Mouse (Mus musculus): ENCODE data around the gene Nmu. TPM values are rescaled to one million over a fixed set of nuclear protein-coding genes. Genes with fewer than 3 reads are reported as not detected.

The Nmu gene
- polyA plus RNA-seq, 1 experiment from 2014 or later = 0.16 TPM

DNA sequence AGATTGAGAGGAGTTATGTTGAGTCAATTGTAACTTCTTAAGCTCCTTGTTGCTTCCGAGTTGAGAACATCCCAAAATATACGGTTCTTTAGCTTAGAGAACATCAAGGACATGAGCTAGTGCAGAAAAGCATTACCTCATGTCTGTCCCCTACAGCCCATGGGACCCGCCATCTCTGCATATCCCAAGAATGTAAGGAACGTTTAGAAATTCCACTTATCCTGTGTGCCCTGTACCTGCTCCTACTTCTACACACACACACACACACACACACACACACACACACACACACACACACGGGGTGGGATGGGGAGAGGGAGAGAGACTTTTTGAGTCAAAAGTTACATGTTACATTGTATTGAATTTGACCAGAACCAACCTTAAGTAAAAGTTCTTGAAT, 12.1 kb downstream of the Nmu start:
- no peak for DNase-seq (ENCODE audit: low spot score)
- 75% methylated on average over 5 of the region's 5 CpGs for WGBS
- Histone ChIP-seq H3K36me3 (no peaks in the 10 kb centered on the region), H3K9me3 (no peaks in the 10 kb centered on the region), H3K27ac (no peak overlapping the region), H3K27me3 (ENCODE audit: insufficient read depth, poor library complexity, severe bottlenecking) (no peaks in the 10 kb centered on the region), H3K4me3 (no peak overlapping the region), H3K4me1 (no peaks in the 10 kb centered on the region)

DNA sequence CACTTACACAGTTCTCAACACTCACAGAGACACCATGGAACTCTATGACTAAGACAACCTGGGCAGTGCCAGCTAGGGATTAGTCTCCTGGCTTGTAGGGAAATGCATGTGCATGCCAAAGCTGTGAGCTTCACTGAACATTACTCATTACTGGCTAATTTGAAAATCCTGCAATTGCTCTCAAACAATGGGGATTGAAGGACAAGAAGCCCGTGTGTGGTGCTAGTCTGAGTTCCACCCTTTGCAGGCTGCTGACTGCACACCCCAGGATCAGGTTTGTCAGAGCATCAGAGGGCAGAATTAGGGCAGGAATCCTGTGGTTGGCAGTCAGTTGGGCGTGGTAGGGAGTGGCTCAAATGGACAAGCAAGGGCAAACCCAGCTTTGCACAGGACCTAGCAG, 17.5 kb downstream of the Nmu start:
- 69% methylated on average over 2 of the region's 2 CpGs for WGBS
- Histone ChIP-seq H3K27me3 (ENCODE audit: insufficient read depth, poor library complexity, severe bottlenecking) (no peaks in the 10 kb centered on the region), H3K4me3 (no peak overlapping the region), H3K9me3 (no peaks in the 10 kb centered on the region), H3K36me3 (no peaks in the 10 kb centered on the region), H3K27ac (no peak overlapping the region), H3K4me1 (no peaks in the 10 kb centered on the region)
- DNase-seq (ENCODE audit: low spot score) = no peak

DNA sequence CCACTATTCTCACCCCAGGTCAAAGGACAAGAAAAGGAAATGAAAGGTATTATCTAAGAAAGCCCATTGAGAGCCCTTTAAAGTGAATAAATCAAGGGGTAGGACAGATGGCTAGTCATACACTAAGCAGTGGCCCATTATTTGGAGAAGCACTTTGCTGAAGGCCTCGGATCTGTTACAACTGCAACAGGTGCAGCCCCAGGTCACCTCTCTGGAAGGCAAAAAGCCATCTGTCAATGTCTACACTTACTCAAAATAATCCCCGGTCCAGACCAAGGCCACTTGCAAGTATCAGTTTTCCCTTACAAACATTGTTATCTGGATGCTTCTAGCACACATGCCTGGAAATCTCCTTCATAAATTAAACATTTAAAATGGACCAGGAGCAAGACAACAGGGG, 22.7 kb downstream of the Nmu start:
- Histone ChIP-seq H3K36me3 (no peaks in the 10 kb centered on the region), H3K4me3 (no peak overlapping the region), H3K27ac (no peak overlapping the region), H3K9me3 (no peaks in the 10 kb centered on the region), H3K27me3 (ENCODE audit: insufficient read depth, poor library complexity, severe bottlenecking) (no peaks in the 10 kb centered on the region), H3K4me1 (no peaks in the 10 kb centered on the region)
- DNase-seq (ENCODE audit: low spot score) = no peak
- 55% methylated on average over 2 of the region's 2 CpGs for WGBS

DNA sequence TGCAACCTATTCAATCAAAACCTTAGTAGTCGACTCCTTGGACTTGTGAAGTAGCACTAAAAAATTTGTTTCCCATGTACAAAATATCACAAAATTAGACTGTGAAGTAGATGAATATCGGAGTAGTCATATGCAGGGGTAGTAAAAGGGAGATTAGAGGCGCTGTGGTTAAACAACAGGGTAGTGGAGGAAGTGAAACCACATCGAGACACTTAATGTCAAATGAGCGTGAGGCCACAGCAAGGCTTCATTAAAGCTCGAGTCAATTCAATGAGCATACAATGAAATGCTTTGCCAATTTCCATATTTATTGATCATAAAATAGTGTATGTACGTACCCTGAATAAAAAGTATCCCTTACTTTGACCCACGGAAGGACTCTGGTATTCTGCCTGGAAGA, 26.5 kb downstream of the Nmu start:
- Histone ChIP-seq H3K27ac (no peak overlapping the region), H3K27me3 (ENCODE audit: insufficient read depth, poor library complexity, severe bottlenecking) (no peaks in the 10 kb centered on the region), H3K4me3 (no peak overlapping the region), H3K9me3 (no peaks in the 10 kb centered on the region), H3K36me3 (no peaks in the 10 kb centered on the region), H3K4me1 (no peaks in the 10 kb centered on the region)
- WGBS = 84% methylated on average over 8 of the region's 8 CpGs
- DNase-seq (ENCODE audit: low spot score) = no peak

DNA sequence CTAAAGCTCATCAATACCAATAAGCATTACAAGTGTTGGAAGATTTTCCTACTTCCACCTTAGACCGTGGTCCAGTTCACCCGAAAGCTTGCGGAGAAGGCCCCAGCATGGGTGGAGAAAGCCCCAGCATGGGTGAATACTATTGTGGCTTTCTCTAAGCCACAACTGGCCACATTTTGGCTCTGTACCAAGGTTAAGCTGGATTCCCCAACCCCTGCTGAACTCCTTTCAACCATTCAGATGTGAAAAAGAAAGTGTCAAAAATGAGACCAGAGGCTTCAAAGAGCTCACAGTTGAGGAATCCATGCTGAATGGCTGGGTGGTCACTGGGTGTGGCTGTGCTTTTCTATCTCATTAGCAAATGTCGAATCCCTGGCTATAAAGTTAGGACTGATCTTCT, 29.8 kb downstream of the Nmu start:
- Histone ChIP-seq H3K27ac (no peak overlapping the region), H3K9me3 (no peaks in the 10 kb centered on the region), H3K36me3 (no peaks in the 10 kb centered on the region), H3K4me1 (0 out of 2 replicates have a peak, but pooled peaks cover 3% of the 10 kb centered on the region), H3K27me3 (ENCODE audit: insufficient read depth, poor library complexity, severe bottlenecking) (no peaks in the 10 kb centered on the region), H3K4me3 (no peak overlapping the region)
- WGBS = 80% methylated on average over 4 of the region's 4 CpGs
- DNase-seq (ENCODE audit: low spot score) = no peak

DNA sequence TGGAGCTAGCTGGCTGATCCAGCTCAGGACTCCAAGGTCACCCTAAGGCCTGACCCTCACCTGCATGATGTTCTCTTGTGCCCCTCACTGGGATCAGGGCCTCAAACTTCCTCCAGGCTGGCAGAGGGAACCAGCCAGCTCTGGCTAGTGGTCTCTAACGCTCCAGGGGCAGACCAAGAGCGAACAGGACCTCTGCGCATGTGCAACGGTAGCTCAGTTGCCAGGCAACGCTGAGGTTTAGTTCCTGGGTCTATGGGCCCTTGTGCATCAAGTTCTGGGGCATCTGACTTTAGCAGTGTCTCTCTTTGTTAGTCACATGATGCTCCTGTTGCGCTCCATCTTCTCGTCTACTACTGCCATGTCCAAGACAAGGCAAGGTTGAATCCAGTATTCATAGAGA, 32.6 kb downstream of the Nmu start, which contains the start of gene Pdcl2:
Gene Pdcl2, minus strand, starts transcription at position 204 of the 400 bp plus-strand sequence.
- 85% methylated on average over 7 of the region's 7 CpGs for WGBS

DNA sequence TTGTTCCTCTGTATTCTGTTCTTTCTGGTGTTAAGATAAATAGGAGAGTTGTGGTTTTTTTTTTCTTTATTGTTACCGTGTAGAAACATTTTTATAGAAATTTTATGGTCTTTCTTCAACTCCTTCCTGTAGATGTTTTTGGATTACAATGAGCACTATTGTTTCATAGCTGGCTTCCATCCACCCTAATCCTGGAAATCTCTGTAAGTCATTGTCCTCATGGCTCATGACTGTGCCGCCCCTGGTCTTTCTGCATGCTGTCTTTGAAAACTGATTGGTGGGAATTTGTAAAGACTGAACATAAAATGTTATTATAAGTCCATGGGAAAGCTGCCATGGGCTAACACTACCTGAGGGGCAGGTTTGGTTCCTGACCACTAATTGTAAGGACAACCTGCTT, 36.3 kb downstream of the Nmu start:
- 75% methylated on average over 2 of the region's 2 CpGs for WGBS
- H3K4me3 ChIP-seq = no peak overlapping the region
- no peaks in the 10 kb centered on the region for H3K9me3 ChIP-seq
- 0 out of 2 replicates have a peak, but pooled peaks cover 3% of the 10 kb centered on the region for H3K4me1 ChIP-seq
- no peak for DNase-seq (ENCODE audit: low spot score)
- no peak overlapping the region for H3K27ac ChIP-seq
- H3K36me3 ChIP-seq = no peaks in the 10 kb centered on the region
- H3K27me3 ChIP-seq (ENCODE audit: insufficient read depth, poor library complexity, severe bottlenecking) = no peaks in the 10 kb centered on the region

More for the DNA sequence above, 32.6 kb downstream of the Nmu start, which contains the start of gene Pdcl2:
- no peak within 1 kb of the TSS; the same call in 1 of the 2 replicates for H3K27ac ChIP-seq
- H3K36me3 ChIP-seq = no peaks in the 10 kb centered on the region
- H3K4me3 ChIP-seq = no peak within 1 kb of the TSS
- no peaks in the 10 kb centered on the region for H3K9me3 ChIP-seq
- DNase-seq (ENCODE audit: low spot score) = no peak
- H3K27me3 ChIP-seq (ENCODE audit: insufficient read depth, poor library complexity, severe bottlenecking) = no peaks in the 10 kb centered on the region
- 0 out of 2 replicates have a peak, but pooled peaks cover 3% of the 10 kb centered on the region for H3K4me1 ChIP-seq

DNA sequence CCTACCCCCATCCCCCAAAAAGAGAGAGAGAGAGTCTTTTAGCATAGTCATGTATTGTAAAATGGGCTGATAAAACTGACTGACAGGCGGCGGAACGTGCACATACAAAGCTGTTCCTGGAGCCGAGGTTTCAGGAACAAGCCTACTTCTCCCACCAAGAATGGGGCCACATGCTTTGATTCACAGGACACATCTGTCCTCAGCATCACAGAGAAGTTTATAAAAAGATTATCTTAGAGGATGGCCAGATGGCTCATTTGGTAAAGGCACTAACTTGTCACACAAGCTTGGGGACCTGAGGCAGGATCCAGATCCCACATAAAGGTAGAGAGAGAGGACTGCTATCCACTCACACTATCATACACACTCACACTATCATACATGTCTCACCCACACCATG, 38.5 kb downstream of the Nmu start:
- no peak for DNase-seq (ENCODE audit: low spot score)
- H3K9me3 ChIP-seq = no peaks in the 10 kb centered on the region

DNA sequence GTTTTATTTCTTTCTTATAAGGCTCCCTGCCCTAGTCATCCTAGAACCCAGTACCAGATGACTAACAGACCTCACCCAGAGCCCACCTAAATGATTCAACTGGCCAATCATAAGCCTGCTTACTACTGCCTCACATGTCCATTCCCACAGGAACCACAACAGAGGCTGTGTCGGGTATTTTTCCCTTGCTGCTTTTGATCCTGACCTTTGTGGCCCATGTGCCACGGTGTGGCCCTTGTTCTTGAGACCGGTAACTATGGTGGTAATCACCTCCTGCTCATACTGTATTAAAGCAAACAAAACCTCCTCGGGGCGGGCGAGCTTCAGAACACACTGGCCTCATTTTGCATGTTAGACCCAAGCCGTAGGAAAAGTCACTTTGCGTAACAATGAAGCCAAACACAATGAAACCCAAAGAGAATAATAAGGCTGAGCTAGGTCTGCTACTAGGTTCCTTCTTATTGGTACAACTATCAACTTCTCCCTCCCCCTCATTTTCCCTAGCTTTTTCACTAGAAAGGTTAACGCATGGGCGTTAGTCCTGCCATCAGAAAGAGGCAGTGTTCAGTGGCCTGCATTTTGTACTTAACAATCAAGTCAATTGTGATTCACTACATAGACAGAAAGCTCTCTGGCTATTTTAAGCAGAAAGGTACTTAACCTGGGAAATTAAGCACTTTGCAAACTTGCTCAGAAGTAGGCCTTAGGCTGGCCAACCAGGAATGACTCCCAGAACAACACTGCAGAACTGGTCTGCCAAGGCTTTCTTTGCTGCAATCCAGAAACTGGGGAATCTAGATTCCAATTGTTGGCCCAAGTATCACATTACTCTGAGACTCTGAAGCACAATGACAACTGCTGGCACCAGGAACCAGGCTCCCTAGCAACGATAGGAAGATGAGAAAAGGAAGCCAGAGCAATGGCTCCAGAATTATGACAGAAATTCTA, 42.1 kb downstream of the Nmu start:
- Histone ChIP-seq H3K4me1 (no peaks in the 10 kb centered on the region), H3K4me3 (no peak overlapping the region), H3K27ac (no peak overlapping the region), H3K9me3 (no peaks in the 10 kb centered on the region), H3K27me3 (ENCODE audit: insufficient read depth, poor library complexity, severe bottlenecking) (no peaks in the 10 kb centered on the region), H3K36me3 (no peaks in the 10 kb centered on the region)
- no peak for DNase-seq (ENCODE audit: low spot score)
- 68% methylated on average over 11 of the region's 11 CpGs for WGBS

More for the DNA sequence above, 38.5 kb downstream of the Nmu start:
- WGBS = 82% methylated on average over 4 of the region's 4 CpGs
- H3K4me1 ChIP-seq = no peaks in the 10 kb centered on the region
- no peak overlapping the region for H3K4me3 ChIP-seq
- H3K27ac ChIP-seq = no peak overlapping the region
- no peaks in the 10 kb centered on the region for H3K36me3 ChIP-seq
- no peaks in the 10 kb centered on the region for H3K27me3 ChIP-seq (ENCODE audit: insufficient read depth, poor library complexity, severe bottlenecking)

DNA sequence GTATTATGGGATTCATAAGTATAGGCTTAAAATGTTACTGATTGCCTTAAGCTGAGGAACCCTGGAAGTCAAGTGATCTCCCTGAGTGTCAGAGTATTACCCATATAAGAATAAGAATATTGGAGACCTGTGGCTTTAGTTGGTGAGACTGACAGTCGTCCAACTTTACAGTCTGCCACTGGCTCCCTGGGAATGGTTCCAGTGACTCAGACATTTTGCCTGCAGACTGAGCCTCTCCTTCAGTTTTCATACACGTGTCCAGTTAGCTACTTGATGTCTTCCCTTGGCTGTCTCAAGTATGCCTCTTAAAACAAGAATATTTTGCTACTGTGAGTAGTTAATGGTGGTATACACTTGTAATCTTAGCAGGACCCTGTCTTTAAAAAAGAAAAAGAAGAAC, 55.4 kb downstream of the Nmu start:
- 60% methylated on average over 2 of the region's 2 CpGs for WGBS
- Histone ChIP-seq H3K27ac (no peak overlapping the region), H3K36me3 (no peaks in the 10 kb centered on the region), H3K9me3 (no peaks in the 10 kb centered on the region), H3K4me1 (peaks cover 7% of the 10 kb centered on the region), H3K27me3 (ENCODE audit: insufficient read depth, poor library complexity, severe bottlenecking) (no peaks in the 10 kb centered on the region), H3K4me3 (no peak overlapping the region)
- no peak for DNase-seq (ENCODE audit: low spot score)

DNA sequence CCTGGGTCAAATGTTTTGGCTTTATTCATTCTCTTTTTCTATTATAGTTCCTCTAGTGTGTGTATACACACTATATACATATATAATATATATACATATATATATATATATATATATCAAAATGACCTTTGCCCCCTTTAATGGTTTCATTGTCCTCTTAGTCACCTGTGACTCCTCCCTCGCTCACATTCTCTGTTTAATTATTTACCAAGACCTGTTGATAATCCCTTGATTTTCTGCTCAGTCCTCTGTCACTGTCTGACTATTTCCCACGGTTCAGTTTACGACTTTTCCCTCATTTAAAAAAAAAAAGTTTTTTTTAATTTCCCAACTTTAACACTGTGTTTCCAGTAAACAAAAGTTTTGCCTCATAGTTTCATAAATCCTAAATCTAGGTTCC, 57.3 kb downstream of the Nmu start:
- no peak overlapping the region for H3K4me3 ChIP-seq
- H3K36me3 ChIP-seq = no peaks in the 10 kb centered on the region
- no peaks in the 10 kb centered on the region for H3K9me3 ChIP-seq
- WGBS = 74% methylated on average over 3 of the region's 3 CpGs
- peaks cover 7% of the 10 kb centered on the region for H3K4me1 ChIP-seq
- DNase-seq (ENCODE audit: low spot score) = no peak
- H3K27ac ChIP-seq = no peak overlapping the region
- H3K27me3 ChIP-seq (ENCODE audit: insufficient read depth, poor library complexity, severe bottlenecking) = no peaks in the 10 kb centered on the region

DNA sequence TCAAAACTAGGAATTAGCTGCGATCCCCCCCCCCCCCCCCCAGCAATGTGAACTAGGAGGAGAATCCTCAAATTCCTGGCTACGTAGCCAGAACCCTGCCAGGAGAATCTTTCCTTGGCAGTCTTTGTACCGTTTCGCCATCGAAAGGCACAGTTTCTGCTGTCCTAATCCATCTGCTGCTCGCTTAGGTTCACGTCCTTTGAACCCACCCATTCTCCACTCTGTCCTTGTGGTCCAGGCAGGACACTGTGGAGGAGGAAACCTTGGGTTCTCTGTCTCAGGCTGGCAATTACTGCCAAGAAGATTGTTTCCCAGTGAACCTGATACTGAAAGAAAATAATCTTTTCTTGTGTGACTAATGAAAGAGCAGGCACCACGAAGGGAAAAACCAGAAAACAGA, 58.0 kb downstream of the Nmu start:
- Histone ChIP-seq H3K36me3 (0 out of 2 replicates have a peak, but pooled peaks cover 2% of the 10 kb centered on the region), H3K4me3 (peak overlapping the region; percentile 99), H3K27ac (no peak overlapping the region; the same call in 1 of the 2 replicates), H3K9me3 (no peaks in the 10 kb centered on the region), H3K4me1 (peaks cover 7% of the 10 kb centered on the region), H3K27me3 (ENCODE audit: insufficient read depth, poor library complexity, severe bottlenecking) (no peaks in the 10 kb centered on the region)
- no peak for DNase-seq (ENCODE audit: low spot score)
- WGBS = 4% methylated on average over 7 of the region's 8 CpGs

DNA sequence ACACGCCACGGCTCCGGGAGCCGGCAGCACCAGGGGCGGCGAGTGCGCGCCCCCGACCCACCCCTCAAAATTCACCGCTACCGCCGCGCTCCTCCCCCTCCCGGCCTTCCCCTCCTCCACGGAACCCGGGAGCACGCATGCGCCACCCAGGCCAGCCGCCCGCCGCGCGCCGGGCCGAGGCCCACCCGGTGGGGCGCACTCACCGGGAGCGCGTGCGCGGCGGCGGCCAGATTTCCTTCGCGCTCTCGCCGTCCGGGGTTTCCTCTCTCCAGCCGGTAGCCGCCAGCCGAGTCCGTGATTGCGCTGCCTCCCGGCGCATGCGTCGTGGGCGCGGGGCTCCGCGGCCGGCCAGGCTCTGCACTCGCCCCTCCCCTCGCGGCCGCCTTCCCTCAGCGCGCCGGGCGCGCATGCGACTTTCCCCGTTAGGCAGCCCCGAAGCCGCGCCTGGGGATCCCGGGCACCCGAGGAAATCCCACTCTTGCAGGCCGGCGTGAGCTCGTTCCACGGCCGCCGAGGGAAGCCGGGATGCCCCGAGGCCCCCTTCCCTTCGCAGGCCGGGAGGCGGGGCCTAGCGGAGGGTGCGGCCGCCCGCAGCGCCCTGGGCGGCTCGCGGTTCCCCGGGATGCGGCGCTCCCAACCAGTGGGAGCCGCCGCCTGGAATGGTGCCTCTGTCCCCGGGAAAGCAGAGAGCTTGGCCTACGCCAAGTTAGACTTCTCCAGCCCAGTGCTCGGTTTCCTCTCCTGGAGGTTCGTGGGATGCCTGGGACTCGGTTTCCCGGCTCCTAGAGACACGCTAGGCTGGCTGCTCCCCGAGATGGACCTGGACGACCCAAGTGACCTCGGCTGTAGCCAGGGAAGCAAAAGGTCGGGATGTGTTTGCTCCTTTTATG, 58.9 kb downstream of the Nmu start, which contains the start of gene Clock:
Gene Clock, minus strand, starts transcription at position 341 of the 890 bp plus-strand sequence.
- H3K36me3 ChIP-seq = 0 out of 2 replicates have a peak, but pooled peaks cover 2% of the 10 kb centered on the region
- no peaks in the 10 kb centered on the region for H3K9me3 ChIP-seq
- H3K4me1 ChIP-seq = peaks cover 7% of the 10 kb centered on the region
- peak within 1 kb of the TSS; percentile 98 for H3K27ac ChIP-seq
- H3K27me3 ChIP-seq (ENCODE audit: insufficient read depth, poor library complexity, severe bottlenecking) = no peaks in the 10 kb centered on the region
- DNase-seq (ENCODE audit: low spot score) = peak; percentile 93
- peak within 1 kb of the TSS; percentile 99 for H3K4me3 ChIP-seq
- under 1% methylated on average over 103 of the region's 104 CpGs for WGBS

Measured in heart, embryonic 10.5 days (tissue).